ENCODE assay signal across 19 mouse cellular contexts in genomic region chr3:153739351-153739750, GRCm38 (mm10). TPM values are rescaled to one million over a fixed set of nuclear protein-coding genes. Genes with fewer than 3 reads are reported as not detected.
A peak's percentile ranks its signal among the peaks of the same experiment; 100 is the strongest.
DNase-seq lines count a peak whose midpoint lies in the region; ATAC-seq and TF ChIP-seq lines count a peak whose summit lies in the region.
"Had no signal": no experiment of that assay in that cellular context is flagged by ENCODE, and none has a peak within 500 bp of the region (broad histone marks: within the 10 kb centered on the region; RNA-seq: fewer than 3 reads in every experiment).

No protein-coding gene starts in this region.

- no peaks in the 10 kb centered on the region for H3K9me3 ChIP-seq in intestine, embryonic 14.5 days (ENCODE audit: control insufficient read depth, low read length)
- no peaks in the 10 kb centered on the region for H3K9me3 ChIP-seq in intestine, postnatal 0 days (ENCODE audit: control insufficient read depth)
- no peaks in the 10 kb centered on the region for H3K9me3 ChIP-seq in lung, embryonic 15.5 days
- H3K9me3 ChIP-seq in intestine, embryonic 16.5 days (ENCODE audit: control insufficient read depth, low read length), result no peaks in the 10 kb centered on the region
- no peaks in the 10 kb centered on the region for H3K9me3 ChIP-seq in stomach, postnatal 0 days (ENCODE audit: control insufficient read depth, low read length)
- H3K9me3 ChIP-seq: hindbrain, embryonic 15.5 days had no signal

- no peak overlapping the region for H3K4me3 ChIP-seq in intestine, embryonic 14.5 days (ENCODE audit: low read depth, low read length)
- no peak overlapping the region for H3K4me3 ChIP-seq in intestine, postnatal 0 days (ENCODE audit: low read depth, low read length)
- no peak overlapping the region for H3K4me3 ChIP-seq in lung, embryonic 15.5 days
- no peak overlapping the region for H3K4me3 ChIP-seq in intestine, embryonic 16.5 days (ENCODE audit: low read length)
- H3K4me3 ChIP-seq in stomach, postnatal 0 days (ENCODE audit: low read depth, low read length), result no peak overlapping the region
- H3K4me3 ChIP-seq: erythroblast, embryonic 14.5 days; hindbrain, embryonic 15.5 days; left cerebral cortex, adult 2 months had no signal

- H3K4me2 ChIP-seq in intestine, embryonic 14.5 days (ENCODE audit: low read length), result no peak overlapping the region
- no peak overlapping the region for H3K4me2 ChIP-seq in intestine, postnatal 0 days (replicated peaks; ENCODE audit: low read depth)
- no peak overlapping the region for H3K4me2 ChIP-seq in lung, embryonic 15.5 days
- no peak overlapping the region for H3K4me2 ChIP-seq in intestine, embryonic 16.5 days (ENCODE audit: low read depth, low read length)
- H3K4me2 ChIP-seq in stomach, postnatal 0 days (replicated peaks; ENCODE audit: low read depth), result no peak overlapping the region
- H3K4me2 ChIP-seq: hindbrain, embryonic 15.5 days had no signal

- peak; percentile 82 for ATAC-seq in intestine, embryonic 14.5 days (replicated peaks; ENCODE audit: low FRiP score, low TSS enrichment, low read depth)
- ATAC-seq in intestine, postnatal 0 days, result no peak
- ATAC-seq in lung, embryonic 15.5 days (ENCODE audit: borderline replicate concordance, extremely low read depth, low FRiP score, low TSS enrichment), result peak; percentile 36; the same call in 1 of the 2 replicates
- ATAC-seq in intestine, embryonic 16.5 days, result peak; percentile 74
- peak; percentile 80; the same call in 1 of the 2 replicates for ATAC-seq in stomach, postnatal 0 days (ENCODE audit: low FRiP score, low TSS enrichment)
- ATAC-seq in megakaryocyte progenitor cell, adult 5-6 weeks (replicated peaks; ENCODE audit: poor library complexity), result no peak
- ATAC-seq: forebrain, postnatal 0 days had no signal

- 50% methylated on average over 8 of the region's 8 CpGs for WGBS in intestine, embryonic 14.5 days
- WGBS in intestine, postnatal 0 days, result 68% methylated on average over 8 of the region's 8 CpGs
- WGBS in lung, embryonic 15.5 days, result 78% methylated on average over 8 of the region's 8 CpGs
- WGBS in intestine, embryonic 16.5 days, result 62% methylated on average over 8 of the region's 8 CpGs
- 55% methylated on average over 8 of the region's 8 CpGs for WGBS in stomach, postnatal 0 days

- no peaks in the 10 kb centered on the region for H3K27me3 ChIP-seq in intestine, embryonic 14.5 days (replicated peaks; ENCODE audit: control insufficient read depth, insufficient read depth, low read length)
- H3K27me3 ChIP-seq in intestine, postnatal 0 days (replicated peaks; ENCODE audit: control insufficient read depth, insufficient read depth, low read length), result no peaks in the 10 kb centered on the region
- no peaks in the 10 kb centered on the region; the same call in 1 of the 2 replicates for H3K27me3 ChIP-seq in lung, embryonic 15.5 days
- no peaks in the 10 kb centered on the region for H3K27me3 ChIP-seq in intestine, embryonic 16.5 days (replicated peaks; ENCODE audit: control insufficient read depth, insufficient read depth, low read length)
- H3K27me3 ChIP-seq in stomach, postnatal 0 days (ENCODE audit: control insufficient read depth, insufficient read depth, low read length), result no peaks in the 10 kb centered on the region
- H3K27me3 ChIP-seq: hindbrain, embryonic 15.5 days had no signal

- peaks cover 3% of the 10 kb centered on the region; the same call in 1 of the 2 replicates for H3K4me1 ChIP-seq in intestine, embryonic 14.5 days (replicated peaks; ENCODE audit: control insufficient read depth, insufficient read depth, low read length)
- H3K4me1 ChIP-seq in intestine, postnatal 0 days (replicated peaks; ENCODE audit: control insufficient read depth, insufficient read depth, low read length), result no peaks in the 10 kb centered on the region
- H3K4me1 ChIP-seq in lung, embryonic 15.5 days, result no peaks in the 10 kb centered on the region
- peaks cover 4% of the 10 kb centered on the region for H3K4me1 ChIP-seq in intestine, embryonic 16.5 days (ENCODE audit: control insufficient read depth, insufficient read depth, low read length)
- H3K4me1 ChIP-seq in stomach, postnatal 0 days (replicated peaks; ENCODE audit: control insufficient read depth, insufficient read depth), result no peaks in the 10 kb centered on the region

- TF ChIP-seq EP300 in stomach, postnatal 0 days (optimal IDR thresholded peaks at IDR 0.05), result no peak

- no peaks in the 10 kb centered on the region for H3K36me3 ChIP-seq in intestine, embryonic 14.5 days (ENCODE audit: control insufficient read depth, insufficient read depth, low read length)
- no peaks in the 10 kb centered on the region for H3K36me3 ChIP-seq in intestine, postnatal 0 days (ENCODE audit: control insufficient read depth, insufficient read depth)
- H3K36me3 ChIP-seq in lung, embryonic 15.5 days, result no peaks in the 10 kb centered on the region
- H3K36me3 ChIP-seq in intestine, embryonic 16.5 days (ENCODE audit: control insufficient read depth, insufficient read depth, low read length), result no peaks in the 10 kb centered on the region
- H3K36me3 ChIP-seq in stomach, postnatal 0 days (ENCODE audit: control insufficient read depth, insufficient read depth, low read length), result no peaks in the 10 kb centered on the region
- H3K36me3 ChIP-seq: hindbrain, embryonic 15.5 days had no signal

- H3K27ac ChIP-seq in intestine, embryonic 14.5 days (ENCODE audit: low read depth), result peak overlapping the region; percentile 62; the same call in 1 of the 2 replicates
- H3K27ac ChIP-seq in intestine, postnatal 0 days (ENCODE audit: low read depth, low read length), result no peak overlapping the region
- H3K27ac ChIP-seq in lung, embryonic 15.5 days, result no peak overlapping the region
- 0 out of 2 replicates have a peak overlapping the region, but pooled peaks have one; percentile 19 for H3K27ac ChIP-seq in intestine, embryonic 16.5 days (ENCODE audit: low read length)
- no peak overlapping the region for H3K27ac ChIP-seq in stomach, postnatal 0 days (replicated peaks)
- H3K27ac ChIP-seq: hindbrain, embryonic 15.5 days; left cerebral cortex, adult 2 months had no signal

- TF ChIP-seq CTCF in intestine, postnatal 0 days (IDR thresholded peaks at IDR 0.05; ENCODE audit: low read depth), result no peak
- no peak for TF ChIP-seq CTCF in stomach, postnatal 0 days (IDR thresholded peaks at IDR 0.05; ENCODE audit: low read depth)

- H3K9ac ChIP-seq in intestine, embryonic 14.5 days (ENCODE audit: low read length), result no peak overlapping the region
- no peak overlapping the region for H3K9ac ChIP-seq in intestine, postnatal 0 days (ENCODE audit: low read depth, low read length)
- no peak overlapping the region for H3K9ac ChIP-seq in lung, embryonic 15.5 days
- H3K9ac ChIP-seq in intestine, embryonic 16.5 days (ENCODE audit: low read depth, low read length), result no peak overlapping the region
- H3K9ac ChIP-seq in stomach, postnatal 0 days (ENCODE audit: low read length), result no peak overlapping the region
- H3K9ac ChIP-seq: forebrain, postnatal 0 days; hindbrain, embryonic 15.5 days had no signal

- no peak for DNase-seq in intestine, embryonic 14.5 days (ENCODE audit: low spot score)
- DNase-seq in lung, postnatal 4 days, result no peak
- no peak for DNase-seq in stomach, postnatal 0 days (ENCODE audit: low spot score)
- DNase-seq: cerebellum, postnatal 25 days; forebrain, postnatal 0 days; gastrocnemius, postnatal 10 days; heart, postnatal 10 days; midbrain, embryonic 14.5 days; right cerebral cortex, adult 18-20 months; spleen, adult 18-20 months; thymus, adult 18-20 months had no signal

RNA-seq across cellular contexts. Expression of gene St6galnac3, which starts 14.4 kb away (rescaled TPM):
- 45.5 and 59.1 TPM in 2 replicates for polyA plus RNA-seq in intestine, embryonic 14.5 days (2014; fragmentation: Nextera tagmentation; extraction: Ambion mirVana)
- 7.9 and 8.5 TPM in 2 replicates for polyA plus RNA-seq in intestine, postnatal 0 days (2015; fragmentation: Nextera tagmentation; extraction: Ambion mirVana)
- 29.3 and 31.9 TPM in 2 replicates for polyA plus RNA-seq in lung, embryonic 15.5 days (2015; fragmentation: Nextera tagmentation; extraction: Ambion mirVana)
- 26.9 and 31.0 TPM in 2 replicates for polyA plus RNA-seq in intestine, embryonic 16.5 days (2015; fragmentation: Nextera tagmentation; extraction: Ambion mirVana)
- 4.5 and 6.2 TPM in 2 replicates for polyA plus RNA-seq in stomach, postnatal 0 days (2015; fragmentation: Nextera tagmentation; extraction: Ambion mirVana)
- 1.1 and 4.0 TPM in 2 replicates for total RNA-seq in megakaryocyte progenitor cell, adult 5-6 weeks (2015)
- total RNA-seq in megakaryocyte progenitor cell, adult 5-6 weeks (2017), result 1.2 and 1.6 TPM in 2 replicates
- polyA plus RNA-seq: C2C12 had no signal

Comparison
In these comparisons a context has a peak if more than half of its experiments do, and no peak if none do; other contexts are left out.
1. ATAC-seq: peak in intestine, embryonic 14.5 days (single experiment), lung, embryonic 15.5 days (single experiment), intestine, embryonic 16.5 days (single experiment) and stomach, postnatal 0 days (single experiment); none in intestine, postnatal 0 days (single experiment) and megakaryocyte progenitor cell, adult 5-6 weeks (single experiment).
2. H3K27ac ChIP-seq: peak in intestine, embryonic 14.5 days (single experiment) and intestine, embryonic 16.5 days (single experiment); none in intestine, postnatal 0 days (single experiment), lung, embryonic 15.5 days (single experiment) and stomach, postnatal 0 days (single experiment).